Mouse (Mus musculus): ENCODE data around the gene Spag16. TPM values are rescaled to one million over a fixed set of nuclear protein-coding genes. Genes with fewer than 3 reads are reported as not detected.
"Not testable (repeated sequence)": the region's sequence is repeated elsewhere in the genome, so short reads cannot be mapped to it uniquely, and the experiment has no call there.

The Spag16 gene
- polyA plus RNA-seq, 1 experiment from 2014 or later: 1.7 TPM

DNA sequence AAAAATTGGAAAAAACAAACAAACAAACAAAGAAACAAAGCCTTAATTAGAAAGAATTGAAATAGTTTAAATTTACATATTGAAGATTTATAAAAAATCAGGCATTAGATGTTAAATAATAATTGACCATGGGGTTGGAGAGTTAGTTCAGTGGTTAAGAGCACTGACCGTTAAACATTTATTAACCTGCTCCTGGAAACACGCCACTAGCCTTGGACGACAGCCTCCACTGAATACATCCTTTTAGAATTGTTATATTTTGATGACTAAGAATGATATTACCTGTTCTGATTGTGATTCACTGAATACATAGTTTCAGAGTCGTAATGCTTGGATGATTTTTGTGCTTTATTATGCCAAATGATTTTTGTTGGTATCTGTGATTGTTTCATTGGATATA is 6.7 kb downstream of the Spag16 start:
- H3K36me3 ChIP-seq (replicated peaks); H3K4me1 ChIP-seq; H3K4me2 ChIP-seq; H3K4me3 ChIP-seq; H3K9ac ChIP-seq; H3K27me3 ChIP-seq (replicated peaks); H3K27ac ChIP-seq; H3K9me3 ChIP-seq; ATAC-seq (replicated peaks): not testable (repeated sequence)
- WGBS: 84% methylated on average over 4 of the region's 4 CpGs

DNA sequence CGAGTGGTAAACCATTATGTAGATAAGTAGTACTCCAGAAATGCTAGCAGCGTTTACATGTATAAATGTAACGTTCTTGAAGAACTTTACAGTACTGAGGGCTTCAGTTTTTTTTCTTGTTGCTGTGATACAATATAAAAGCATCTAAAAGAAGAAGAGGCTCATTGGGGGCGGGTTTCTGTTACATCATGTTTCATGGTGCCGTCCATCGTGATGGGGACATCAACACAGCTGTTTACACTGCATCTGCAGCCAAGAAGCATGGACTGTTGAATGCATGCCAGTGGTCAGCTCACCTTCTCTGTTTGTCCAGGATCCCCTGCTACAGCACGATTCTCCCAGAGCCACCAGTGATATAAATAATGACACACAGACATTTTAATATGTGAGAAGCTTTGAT is 26.7 kb downstream of the Spag16 start:
- ATAC-seq (replicated peaks): no peak
- no peaks in the 10 kb centered on the region for H3K4me1 ChIP-seq
- 0 out of 2 replicates have a peak overlapping the region, but pooled peaks have one; percentile 38 for H3K27ac ChIP-seq
- no peak overlapping the region for H3K4me2 ChIP-seq
- no peaks in the 10 kb centered on the region for H3K36me3 ChIP-seq (replicated peaks)
- H3K9me3 ChIP-seq: no peaks in the 10 kb centered on the region
- H3K4me3 ChIP-seq: no peak overlapping the region
- H3K27me3 ChIP-seq (replicated peaks): no peaks in the 10 kb centered on the region
- 77% methylated on average over 7 of the region's 7 CpGs for WGBS
- no peak overlapping the region for H3K9ac ChIP-seq

DNA sequence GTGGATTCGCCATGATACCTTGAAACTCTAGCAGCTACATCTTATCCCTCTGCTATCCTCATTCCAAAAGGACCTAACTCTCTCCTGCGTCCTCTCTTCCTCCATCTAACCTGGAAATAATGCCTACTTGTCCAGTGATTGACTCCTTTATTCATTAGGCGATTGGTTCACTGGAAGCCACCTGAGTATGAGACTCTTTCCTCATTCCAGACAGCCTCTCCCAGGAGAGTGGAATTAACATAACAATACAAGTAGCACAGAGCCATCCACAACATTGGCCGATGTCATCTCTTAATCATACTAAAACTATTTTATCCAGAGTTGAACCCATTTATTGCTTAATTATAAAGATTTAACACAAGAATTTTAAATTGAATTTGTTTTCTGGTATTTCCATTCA is 41.0 kb downstream of the Spag16 start:
- WGBS: 57% methylated on average over 4 of the region's 4 CpGs
- H3K4me1 ChIP-seq: no peaks in the 10 kb centered on the region
- no peak overlapping the region for H3K9ac ChIP-seq
- H3K4me2 ChIP-seq: no peak overlapping the region
- H3K27ac ChIP-seq: no peak overlapping the region
- no peaks in the 10 kb centered on the region for H3K36me3 ChIP-seq (replicated peaks)
- H3K4me3 ChIP-seq: no peak overlapping the region
- no peaks in the 10 kb centered on the region for H3K9me3 ChIP-seq
- H3K27me3 ChIP-seq (replicated peaks): no peaks in the 10 kb centered on the region
- no peak for ATAC-seq (replicated peaks)

DNA sequence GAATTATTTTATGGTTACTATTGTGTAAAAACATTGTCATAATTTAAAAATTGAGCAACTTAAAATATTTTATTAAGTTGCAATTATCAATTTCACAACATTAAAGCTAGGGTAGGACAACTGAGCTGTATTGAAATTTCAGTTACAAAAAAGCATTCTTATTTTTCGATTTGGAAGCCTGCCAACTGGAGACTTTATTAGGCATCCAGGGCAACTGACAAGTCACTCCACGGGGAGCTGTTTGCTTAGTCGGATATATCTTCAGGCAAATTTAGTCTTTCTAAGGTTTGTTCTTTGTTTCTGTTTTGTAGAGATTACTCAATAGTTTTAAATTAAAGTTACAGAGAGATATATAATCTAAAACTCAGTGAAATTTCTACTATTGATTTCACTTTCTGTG is 129.8 kb downstream of the Spag16 start:
- Histone ChIP-seq H3K4me1 (no peaks in the 10 kb centered on the region), H3K4me2 (no peak overlapping the region), H3K4me3 (no peak overlapping the region), H3K27me3 (replicated peaks) (no peaks in the 10 kb centered on the region), H3K9ac (no peak overlapping the region), H3K27ac (no peak overlapping the region), H3K36me3 (replicated peaks) (no peaks in the 10 kb centered on the region), H3K9me3 (no peaks in the 10 kb centered on the region)
- ATAC-seq (replicated peaks): no peak
- 37% methylated on average over 3 of the region's 3 CpGs for WGBS

DNA sequence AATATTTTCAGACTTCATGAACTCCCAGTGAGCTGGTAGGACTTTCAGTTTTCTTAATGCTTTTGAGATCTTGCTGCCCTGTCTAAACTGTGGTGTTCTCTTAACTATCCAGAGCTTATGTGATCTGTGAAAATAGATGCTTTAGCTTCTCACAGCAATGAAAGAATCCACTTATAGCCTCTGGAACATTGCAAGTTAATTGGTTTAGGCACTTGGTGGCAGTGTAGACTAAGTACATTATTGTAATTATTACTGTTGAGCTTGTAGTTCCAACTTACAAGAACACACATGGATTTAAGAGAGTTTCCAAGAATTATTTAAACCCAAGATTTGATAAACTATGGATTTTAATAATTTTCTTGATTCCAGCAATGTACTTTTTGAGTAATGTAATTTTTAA is 170.1 kb downstream of the Spag16 start:
- no peaks in the 10 kb centered on the region for H3K27me3 ChIP-seq (replicated peaks)
- H3K4me2 ChIP-seq: no peak overlapping the region
- H3K36me3 ChIP-seq (replicated peaks): no peaks in the 10 kb centered on the region
- H3K4me3 ChIP-seq: no peak overlapping the region
- no peak overlapping the region for H3K27ac ChIP-seq
- no peak for ATAC-seq (replicated peaks)
- H3K9ac ChIP-seq: no peak overlapping the region
- no peaks in the 10 kb centered on the region for H3K9me3 ChIP-seq
- H3K4me1 ChIP-seq: no peaks in the 10 kb centered on the region

DNA sequence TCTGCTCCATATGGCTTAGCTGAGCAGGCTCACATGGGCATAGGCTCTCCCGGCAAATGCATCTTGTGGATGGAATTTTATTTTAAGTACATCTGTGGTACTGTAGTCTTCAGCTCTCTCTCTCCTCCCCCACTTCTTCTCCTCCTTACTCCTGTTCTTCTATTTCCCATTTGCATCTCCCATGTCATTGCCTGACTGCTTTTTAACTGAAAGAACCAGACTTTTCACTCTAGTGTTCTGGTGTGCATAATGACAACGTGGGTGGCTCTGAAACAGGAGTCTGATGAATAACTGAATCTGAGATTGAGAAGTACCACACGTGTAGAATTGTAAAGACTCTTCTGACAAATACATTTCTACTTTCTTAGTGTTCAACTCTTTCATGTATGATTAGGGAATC is 186.2 kb downstream of the Spag16 start:
- Histone ChIP-seq H3K36me3 (replicated peaks) (no peaks in the 10 kb centered on the region), H3K27ac (no peak overlapping the region), H3K4me3 (no peak overlapping the region), H3K27me3 (replicated peaks) (no peaks in the 10 kb centered on the region), H3K9me3 (no peaks in the 10 kb centered on the region), H3K4me1 (no peaks in the 10 kb centered on the region), H3K9ac (no peak overlapping the region), H3K4me2 (no peak overlapping the region)
- WGBS: 78% methylated on average over 3 of the region's 3 CpGs
- ATAC-seq (replicated peaks): no peak

DNA sequence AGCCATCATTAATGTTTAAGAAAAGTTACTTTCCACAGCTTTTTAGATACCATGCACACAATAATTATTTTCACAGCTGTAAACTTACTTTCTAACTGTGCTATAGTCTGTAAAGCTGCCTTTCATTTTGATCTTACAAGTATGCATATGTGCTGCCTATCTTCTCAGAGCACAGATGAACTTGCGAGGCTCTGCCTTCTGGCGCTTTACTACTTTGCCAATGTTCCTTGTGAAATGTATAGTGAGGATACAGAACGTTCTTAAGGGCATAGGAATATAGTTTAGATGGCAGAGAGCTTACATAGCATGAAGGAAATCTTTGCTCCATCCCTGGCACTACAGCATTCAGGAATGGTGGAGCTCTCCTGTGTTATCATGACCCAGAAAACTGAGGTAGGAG is 210.6 kb downstream of the Spag16 start:
- Histone ChIP-seq H3K9ac (no peak overlapping the region), H3K27ac (no peak overlapping the region), H3K36me3 (replicated peaks) (no peaks in the 10 kb centered on the region), H3K4me3 (no peak overlapping the region), H3K4me2 (no peak overlapping the region), H3K4me1 (no peaks in the 10 kb centered on the region), H3K27me3 (replicated peaks) (no peaks in the 10 kb centered on the region), H3K9me3 (no peaks in the 10 kb centered on the region)
- no peak for ATAC-seq (replicated peaks)
- 83% methylated on average over 3 of the region's 3 CpGs for WGBS

DNA sequence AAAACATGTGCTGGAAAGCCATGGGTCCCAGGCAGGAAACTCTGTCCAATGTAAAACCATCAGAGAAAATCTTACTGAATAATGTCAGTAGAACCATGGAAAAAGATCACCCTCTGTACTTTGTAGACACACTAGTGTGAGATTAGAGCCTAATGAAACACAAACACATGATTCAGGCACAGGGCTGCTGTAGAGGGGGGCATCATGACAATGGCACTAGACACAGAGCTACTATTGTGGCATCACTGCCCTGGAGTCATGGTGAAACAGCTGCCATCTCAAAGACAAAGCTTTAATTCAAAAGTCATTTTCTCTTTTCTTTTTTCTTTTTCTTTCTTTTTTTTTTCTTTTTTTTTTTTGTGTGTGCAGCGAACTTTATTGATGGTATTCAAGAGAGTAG is 240.6 kb downstream of the Spag16 start:
- Histone ChIP-seq H3K4me2 (no peak overlapping the region), H3K27me3 (replicated peaks) (no peaks in the 10 kb centered on the region), H3K4me3 (no peak overlapping the region), H3K9ac (no peak overlapping the region), H3K36me3 (replicated peaks) (no peaks in the 10 kb centered on the region), H3K4me1 (no peaks in the 10 kb centered on the region), H3K9me3 (no peaks in the 10 kb centered on the region), H3K27ac (no peak overlapping the region)
- no peak for ATAC-seq (replicated peaks)
- WGBS: 42% methylated on average over 1 of the region's 1 CpGs

DNA sequence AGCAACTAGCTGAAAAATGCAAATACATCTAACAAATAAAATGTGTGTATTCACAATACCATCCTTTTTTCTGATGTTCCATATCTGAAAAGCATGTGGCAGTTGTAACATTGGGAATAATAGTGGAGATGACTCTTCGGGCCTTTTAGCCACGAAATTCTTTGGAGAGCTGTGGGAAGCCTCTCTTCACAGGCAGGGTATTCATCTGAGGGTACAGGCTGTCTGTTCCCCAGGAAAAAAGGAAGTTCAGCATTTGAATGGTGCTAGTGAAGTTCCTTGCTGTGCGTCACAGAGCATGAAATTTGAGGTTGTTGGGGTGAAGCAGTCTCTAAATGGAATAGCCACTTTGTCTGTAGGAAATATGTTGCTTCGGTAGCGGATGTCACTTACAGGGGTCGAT is 246.7 kb downstream of the Spag16 start:
- WGBS: 17% methylated on average over 6 of the region's 6 CpGs
- Histone ChIP-seq H3K4me3 (no peak overlapping the region), H3K4me1 (no peaks in the 10 kb centered on the region), H3K4me2 (no peak overlapping the region), H3K27ac (no peak overlapping the region), H3K27me3 (replicated peaks) (no peaks in the 10 kb centered on the region), H3K36me3 (replicated peaks) (no peaks in the 10 kb centered on the region), H3K9ac (no peak overlapping the region), H3K9me3 (no peaks in the 10 kb centered on the region)
- ATAC-seq (replicated peaks): 0 out of 2 replicates have a peak, but pooled peaks have one; percentile 42

DNA sequence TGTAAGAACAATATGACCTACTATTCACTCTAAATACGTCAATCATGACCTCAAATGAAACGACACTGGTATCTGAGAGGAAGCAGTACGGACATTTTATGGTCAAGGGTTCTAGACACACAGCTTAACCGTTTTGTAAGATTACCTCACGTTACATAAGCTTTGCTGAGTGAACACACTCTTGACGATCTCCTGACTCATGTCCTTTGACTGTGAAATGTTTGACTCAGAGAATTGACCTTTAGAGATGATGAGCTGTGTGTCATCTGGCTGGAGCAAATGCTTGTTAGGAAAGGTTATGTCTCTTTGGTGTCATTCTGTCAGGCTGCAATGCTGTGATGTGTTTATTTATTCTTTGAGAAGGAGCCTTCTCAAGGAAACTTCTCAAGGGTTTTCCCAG is 252.0 kb downstream of the Spag16 start:
- H3K9ac ChIP-seq: no peak overlapping the region
- no peak overlapping the region for H3K4me2 ChIP-seq
- no peak overlapping the region for H3K4me3 ChIP-seq
- 81% methylated on average over 6 of the region's 6 CpGs for WGBS
- no peaks in the 10 kb centered on the region for H3K9me3 ChIP-seq
- no peaks in the 10 kb centered on the region for H3K4me1 ChIP-seq
- no peak for ATAC-seq (replicated peaks)
- H3K27ac ChIP-seq: no peak overlapping the region
- no peaks in the 10 kb centered on the region for H3K36me3 ChIP-seq (replicated peaks)
- H3K27me3 ChIP-seq (replicated peaks): no peaks in the 10 kb centered on the region

DNA sequence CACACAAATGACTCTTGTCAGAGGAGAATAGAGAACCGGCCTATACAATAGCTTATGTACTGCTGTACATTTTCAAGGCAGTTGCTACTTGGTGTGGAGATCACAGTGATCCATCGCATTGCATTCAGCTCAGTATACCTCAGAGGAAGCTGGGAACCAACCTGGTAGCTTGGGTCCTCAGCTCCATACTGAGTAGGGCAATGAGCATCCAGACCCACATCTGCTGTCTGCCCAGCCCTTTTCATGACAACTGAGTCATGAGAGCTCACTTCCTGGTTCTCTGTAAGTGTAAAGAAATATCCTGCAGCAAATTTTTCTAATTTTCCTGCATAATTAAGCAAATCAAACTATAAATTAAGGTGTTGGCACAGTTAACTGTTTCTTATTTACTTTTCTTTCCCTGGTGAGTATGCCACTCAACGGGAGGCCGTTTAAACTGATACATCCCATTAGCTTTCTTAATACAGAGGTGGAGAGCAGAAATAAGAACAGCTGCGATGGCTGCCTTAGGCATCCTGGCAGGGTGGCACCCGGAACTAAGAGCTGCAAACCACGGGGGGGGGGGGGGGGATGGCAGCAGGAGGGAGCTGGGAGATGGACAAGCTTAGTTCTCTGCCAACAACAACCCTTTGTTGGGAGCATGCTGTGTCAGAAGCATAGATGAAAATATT is 255.6 kb downstream of the Spag16 start:
- no peaks in the 10 kb centered on the region for H3K9me3 ChIP-seq
- no peaks in the 10 kb centered on the region for H3K27me3 ChIP-seq (replicated peaks)
- no peaks in the 10 kb centered on the region for H3K4me1 ChIP-seq
- no peaks in the 10 kb centered on the region for H3K36me3 ChIP-seq (replicated peaks)
- H3K4me3 ChIP-seq: no peak overlapping the region
- no peak overlapping the region for H3K9ac ChIP-seq
- WGBS: 57% methylated on average over 6 of the region's 7 CpGs
- no peak for ATAC-seq (replicated peaks)
- H3K4me2 ChIP-seq: no peak overlapping the region
- H3K27ac ChIP-seq: no peak overlapping the region

DNA sequence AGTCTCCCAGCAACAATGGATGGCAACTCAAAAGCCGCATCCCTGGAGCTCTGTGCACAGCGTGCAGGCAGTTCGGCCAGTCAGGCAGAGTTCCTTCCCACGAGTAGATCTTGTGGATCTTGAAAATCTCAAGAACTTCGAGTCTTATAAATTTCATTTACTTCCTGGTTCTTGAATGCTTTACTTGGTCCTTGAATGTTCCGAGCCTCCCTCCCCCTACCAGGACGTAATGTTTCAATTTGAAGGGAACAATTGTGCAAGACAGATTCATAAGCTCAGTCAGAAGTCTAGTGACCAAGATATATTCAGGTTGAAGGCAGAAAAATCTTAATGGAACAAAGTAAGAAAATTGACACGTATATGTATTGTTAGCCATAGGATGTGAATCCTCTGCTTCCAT is 277.9 kb downstream of the Spag16 start:
- Histone ChIP-seq H3K9me3 (no peaks in the 10 kb centered on the region), H3K4me3 (no peak overlapping the region), H3K36me3 (replicated peaks) (no peaks in the 10 kb centered on the region), H3K27me3 (replicated peaks) (no peaks in the 10 kb centered on the region), H3K27ac (no peak overlapping the region), H3K4me1 (no peaks in the 10 kb centered on the region), H3K4me2 (no peak overlapping the region), H3K9ac (no peak overlapping the region)
- WGBS: 93% methylated on average over 8 of the region's 8 CpGs
- no peak for ATAC-seq (replicated peaks)

DNA sequence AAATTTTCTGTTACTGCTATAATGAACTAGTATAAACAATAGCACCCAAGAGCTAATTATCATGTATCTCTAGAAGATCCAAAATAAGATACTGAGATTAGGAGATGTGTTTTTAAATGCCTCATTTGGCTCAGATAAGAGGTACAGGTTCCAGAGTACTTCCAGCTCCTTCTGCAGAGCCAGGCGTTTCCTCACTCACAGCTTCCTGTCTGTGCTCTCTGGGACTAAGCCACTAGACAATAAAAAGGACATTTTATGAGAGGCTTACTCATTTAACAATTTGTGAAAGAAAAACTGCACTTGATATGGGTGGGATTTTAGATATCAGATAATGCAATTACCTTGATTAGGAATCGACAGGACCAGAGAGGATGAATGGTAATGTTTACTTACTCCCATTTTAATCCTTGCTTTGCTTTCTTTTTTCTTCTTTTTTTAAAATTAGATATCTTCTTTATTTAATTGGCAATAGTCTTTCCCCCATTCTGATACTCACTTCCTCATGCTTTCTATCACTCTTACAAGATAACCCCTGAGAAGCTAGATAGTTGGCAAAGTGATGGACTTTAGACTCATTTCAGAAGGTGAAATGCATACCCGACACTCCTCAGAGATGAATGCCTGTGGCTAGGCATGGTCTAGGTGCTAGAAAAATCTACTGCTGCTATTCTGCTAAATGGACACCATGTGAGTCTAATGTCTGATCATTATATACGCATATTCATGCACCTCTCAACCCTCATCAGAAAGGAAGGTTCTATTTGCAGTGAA is 289.6 kb downstream of the Spag16 start:
- ATAC-seq (replicated peaks): no peak
- Histone ChIP-seq H3K4me1 (no peaks in the 10 kb centered on the region), H3K27ac (no peak overlapping the region), H3K27me3 (replicated peaks) (no peaks in the 10 kb centered on the region), H3K36me3 (replicated peaks) (no peaks in the 10 kb centered on the region), H3K4me2 (no peak overlapping the region), H3K9ac (no peak overlapping the region), H3K4me3 (no peak overlapping the region), H3K9me3 (no peaks in the 10 kb centered on the region)
- WGBS: 92% methylated on average over 4 of the region's 4 CpGs

Data from midbrain, embryonic 15.5 days (tissue).